Mouse (Mus musculus): ENCODE measurements around the gene Pigo.

DNA sequence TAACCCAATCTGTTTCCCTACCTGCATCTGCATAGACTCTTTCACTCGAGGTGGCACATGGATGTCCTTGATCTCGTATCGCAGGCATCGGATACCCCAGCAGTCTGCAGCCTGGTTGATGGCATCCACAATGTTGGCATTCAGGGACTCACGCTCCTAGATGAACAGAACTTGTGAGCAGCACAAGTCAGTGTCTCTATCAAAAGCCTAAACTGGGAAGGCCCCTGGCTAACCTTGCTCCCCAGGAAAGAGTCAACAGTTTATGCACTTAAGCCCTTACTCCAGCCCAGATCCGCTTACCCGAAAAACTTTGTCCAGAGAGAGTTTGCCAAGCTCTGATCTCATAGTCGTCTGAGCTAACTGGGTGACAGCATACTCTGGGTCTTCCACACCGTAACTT lies 4.1 kb upstream of the Pigo start:
- TF ChIP-seq CTCF (IDR thresholded peaks at IDR 0.05; ENCODE audit: insufficient read depth, low read length) (no peak), POLR2A (IDR thresholded peaks at IDR 0.05; ENCODE audit: borderline replicate concordance, extremely low read depth, low read depth, low read length) (no peak)

All from lung, adult 2 months (tissue).